Mouse (Mus musculus): Measurements from ENCODE around the gene Dusp27.
"Not testable (repeated sequence)": the region's sequence is repeated elsewhere in the genome, so short reads cannot be mapped to it uniquely, and the experiment has no call there.

Dusp27 gene

DNA sequence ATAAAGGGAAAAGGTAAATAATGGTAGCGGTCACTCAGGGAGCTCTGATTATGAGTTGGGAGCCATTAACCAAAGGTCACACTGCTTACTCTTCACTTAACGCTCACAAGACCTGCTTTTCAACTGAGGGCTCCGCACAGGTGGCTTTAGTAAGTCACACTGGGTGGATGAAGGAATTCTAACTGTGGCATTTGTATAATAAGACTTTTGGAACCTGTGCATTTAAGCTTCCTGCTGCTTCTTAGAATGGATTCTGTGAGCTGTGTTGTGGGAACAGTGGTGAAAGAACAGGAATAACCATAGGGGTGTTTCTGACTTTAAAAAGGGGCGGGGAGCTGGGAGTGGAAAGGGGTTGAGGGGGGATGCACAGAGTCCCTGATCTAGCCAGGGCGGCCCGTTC, 14.6 kb upstream of the Dusp27 start:
- DNase-seq (ENCODE audit: low spot score in 2 of 2): no peak

- not testable (repeated sequence) for DNase-seq (ENCODE audit: low spot score in 2 of 2)
These were observed 14.1 kb upstream of the Dusp27 start for GRCm38 (mm10) chr1:166141868-166142267.

DNA sequence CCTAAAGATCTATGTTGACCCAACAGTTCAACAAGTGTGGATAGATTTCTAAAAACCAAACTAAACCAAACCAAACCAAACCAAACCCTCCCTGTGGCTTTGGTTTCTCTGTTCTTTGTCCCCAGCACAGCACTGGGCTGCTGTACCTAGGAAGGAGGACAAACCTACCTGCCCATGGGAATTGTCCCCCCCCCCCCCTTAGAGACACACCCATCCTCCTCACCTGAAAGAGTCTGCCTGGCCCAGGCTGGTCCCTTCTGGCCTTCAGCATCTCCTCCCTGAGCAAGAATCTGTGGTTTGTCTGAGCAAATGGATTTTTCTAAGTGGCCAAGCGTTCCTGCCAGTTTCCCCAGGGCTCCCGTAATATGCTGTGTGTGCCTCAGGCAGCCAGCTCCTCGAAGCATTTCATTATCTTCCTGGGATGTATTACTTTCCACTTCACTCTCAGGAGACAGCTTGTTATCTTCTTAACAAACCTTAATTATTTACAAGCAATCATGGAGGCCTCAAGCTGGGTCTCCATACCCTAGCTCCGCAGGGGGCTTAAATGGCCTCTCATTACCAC, 12.0 kb upstream of the Dusp27 start:
- no peak for DNase-seq (ENCODE audit: low spot score in 2 of 2)

DNA sequence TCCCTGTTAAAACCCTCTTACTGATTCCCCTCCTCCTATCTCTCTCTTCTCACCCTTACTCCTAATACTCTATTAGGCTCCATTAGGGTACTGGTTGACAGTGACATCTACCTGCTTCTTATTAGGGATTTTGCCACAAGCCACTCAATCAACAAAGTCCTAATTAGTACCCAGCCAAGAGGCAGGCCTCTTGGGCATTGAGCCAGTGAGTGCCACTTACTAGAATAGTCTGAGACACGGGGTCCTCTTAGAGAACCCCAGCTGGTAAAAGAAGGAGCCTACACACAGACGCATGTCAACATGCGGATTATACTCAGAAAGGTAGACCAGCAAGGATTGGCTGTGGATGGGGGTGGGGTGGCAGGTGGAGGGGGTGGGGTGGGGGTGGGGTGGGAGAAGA, 11.4 kb upstream of the Dusp27 start:
- no peak for DNase-seq (ENCODE audit: low spot score in 2 of 2)

- no peak for DNase-seq (ENCODE audit: low spot score in 2 of 2)
These were observed 10.4 kb upstream of the Dusp27 start for GRCm38 (mm10) chr1:166138136-166138535.

- no peak for DNase-seq (ENCODE audit: low spot score in 2 of 2)
These were observed 9.7 kb upstream of the Dusp27 start for GRCm38 (mm10) chr1:166137244-166137938.

GRCm38 (mm10) chr1:166135091-166135740, 7.5 kb upstream of the Dusp27 start:
- DNase-seq (ENCODE audit: low spot score in 2 of 2): no peak

- DNase-seq (ENCODE audit: low spot score in 2 of 2): no peak
These were observed 4.6 kb upstream of the Dusp27 start for GRCm38 (mm10) chr1:166132367-166132766.

DNA sequence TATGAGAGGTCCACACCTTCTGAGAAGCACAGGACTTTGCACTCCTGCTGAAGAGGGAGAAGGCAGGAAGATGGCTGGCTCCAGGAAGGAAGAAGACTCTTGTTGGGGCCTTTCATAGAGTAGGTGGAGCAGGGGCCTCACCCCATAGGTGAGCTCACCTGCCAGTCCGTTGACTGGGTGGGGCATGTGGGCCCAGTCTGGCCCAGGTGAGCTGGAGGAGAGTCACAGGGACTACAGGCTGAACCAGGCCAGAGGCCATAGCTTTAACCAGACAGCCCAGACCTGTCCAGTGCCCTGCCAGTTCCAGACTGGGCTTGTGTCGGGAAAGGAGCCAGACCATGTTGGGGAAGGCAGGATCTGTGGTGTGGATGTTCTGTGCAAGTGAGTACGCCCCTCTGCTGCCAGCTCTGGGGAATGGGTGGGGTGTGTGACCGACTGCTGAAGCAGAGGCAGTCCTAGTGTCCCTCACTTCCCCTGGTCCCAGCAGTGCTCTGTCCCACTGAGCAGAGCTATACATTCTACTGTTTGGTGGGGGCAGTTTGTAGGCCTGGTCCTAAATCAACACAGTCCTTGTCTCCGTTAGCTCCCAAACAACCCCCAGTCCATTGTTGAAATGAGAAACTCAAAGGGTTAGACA, 2.6 kb upstream of the Dusp27 start, which contains the start of gene Gpa33:
Gene Gpa33 (plus strand): TSS at position 15 of the 637 bp plus-strand sequence.
- no peak for DNase-seq (ENCODE audit: low spot score in 2 of 2)

DNA sequence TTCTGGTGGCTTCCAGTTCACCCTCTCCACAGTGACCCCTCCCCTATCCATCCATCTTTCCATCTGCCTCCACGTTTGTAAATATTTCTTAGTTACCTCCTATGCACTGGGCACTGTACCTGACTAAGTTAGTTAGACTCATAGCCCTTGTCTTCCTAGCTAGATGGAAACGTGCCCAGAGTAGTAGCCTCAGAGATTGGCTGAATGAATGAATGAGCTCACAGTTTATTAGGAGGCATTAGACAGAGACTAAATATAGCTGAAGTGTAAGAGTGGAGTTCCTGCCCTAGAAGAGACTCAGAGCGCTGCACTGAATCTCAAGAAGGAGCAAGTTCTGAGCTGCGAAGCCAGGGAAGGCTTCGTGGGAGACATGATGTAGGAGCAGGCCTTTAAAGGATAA, 829 bp upstream of the Dusp27 start:
- DNase-seq (ENCODE audit: low spot score in 2 of 2): no peak

DNA sequence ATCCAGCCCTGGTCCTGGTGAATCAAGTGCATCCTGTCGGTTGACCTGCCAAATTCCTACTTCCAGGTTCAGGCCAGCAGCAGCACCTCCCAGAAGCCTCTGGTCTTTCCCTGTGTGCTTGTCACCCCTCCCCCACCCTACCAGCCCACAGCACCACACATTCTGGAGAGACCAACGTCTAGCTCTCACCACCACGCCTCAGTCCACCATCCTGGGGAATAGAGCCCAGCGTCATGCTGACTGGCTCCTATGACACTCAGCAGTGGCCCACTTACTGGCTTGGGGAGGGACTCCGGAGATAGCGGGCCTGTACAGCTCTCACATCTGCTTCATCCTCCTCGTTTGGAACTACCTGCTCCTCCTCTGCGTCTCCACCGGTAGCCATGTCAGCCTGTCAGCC, 927 bp downstream of the Dusp27 start:
- DNase-seq (ENCODE audit: low spot score in 2 of 2): no peak

DNA sequence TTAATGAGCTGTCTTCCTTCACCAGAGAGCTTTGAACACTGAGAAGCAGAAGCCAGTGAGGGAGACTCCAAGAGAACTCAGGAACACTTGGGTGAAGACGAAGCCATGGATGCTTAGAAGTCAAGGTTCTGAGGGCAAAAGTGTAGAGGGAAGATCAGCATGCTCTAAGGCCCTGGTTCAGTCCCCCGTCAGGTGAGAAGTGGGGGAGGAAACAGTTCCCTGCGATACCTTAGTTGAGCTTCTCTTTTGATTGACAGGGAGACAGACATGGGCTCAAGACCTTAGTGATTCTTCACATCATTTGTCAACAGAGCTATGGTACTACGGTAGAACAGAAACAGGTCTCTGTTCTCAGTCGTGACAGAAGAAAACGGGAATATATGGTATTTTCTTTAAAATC, 1.4 kb downstream of the Dusp27 start:
- DNase-seq (ENCODE audit: low spot score in 2 of 2): no peak

DNA sequence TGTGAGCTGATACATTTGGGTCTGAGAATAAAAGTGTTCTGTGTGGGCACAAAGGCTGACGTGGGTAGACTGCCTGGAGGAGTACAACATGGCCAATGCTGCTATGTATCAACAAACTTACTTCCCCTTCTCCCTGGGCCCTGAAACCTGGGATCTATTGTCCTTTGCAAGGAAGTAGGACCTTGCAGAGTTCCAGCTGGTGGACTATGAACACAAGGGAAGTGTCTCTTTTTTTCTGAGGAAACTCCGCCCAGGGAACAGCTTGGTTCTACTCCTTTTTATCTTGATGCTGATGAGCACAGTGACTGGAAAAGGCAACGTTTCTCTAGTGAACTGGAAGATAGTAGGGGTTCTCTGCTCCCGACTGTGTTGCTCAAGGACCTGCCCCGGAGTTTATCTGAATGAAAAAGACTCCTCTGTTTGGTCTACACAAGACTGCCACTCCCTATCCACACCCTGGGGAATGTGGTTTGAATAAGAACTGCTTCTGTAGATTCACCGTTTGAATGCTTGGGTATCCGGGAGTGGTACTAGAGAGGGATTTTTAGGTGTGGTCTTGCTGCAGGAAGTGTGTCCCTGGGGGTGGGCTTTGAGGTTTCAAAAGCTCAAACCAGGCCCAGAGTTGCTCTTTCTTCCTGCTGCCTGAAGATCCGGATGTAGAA, 2.7 kb downstream of the Dusp27 start:
- DNase-seq (ENCODE audit: low spot score in 2 of 2): no peak

GRCm38 (mm10) chr1:166123751-166124150, 4.0 kb downstream of the Dusp27 start:
- no peak for DNase-seq (ENCODE audit: low spot score in 2 of 2)

GRCm38 (mm10) chr1:166123045-166123444, 4.7 kb downstream of the Dusp27 start:
- no peak for DNase-seq (ENCODE audit: low spot score in 2 of 2)

GRCm38 (mm10) chr1:166122114-166122513, 5.6 kb downstream of the Dusp27 start:
- no peak for DNase-seq (ENCODE audit: low spot score in 2 of 2)

- DNase-seq (ENCODE audit: low spot score in 2 of 2): no peak
These were observed 9.7 kb downstream of the Dusp27 start for GRCm38 (mm10) chr1:166117866-166118639.

- DNase-seq (ENCODE audit: low spot score in 2 of 2): no peak
These were observed 12.0 kb downstream of the Dusp27 start for GRCm38 (mm10) chr1:166115719-166116118.

DNA sequence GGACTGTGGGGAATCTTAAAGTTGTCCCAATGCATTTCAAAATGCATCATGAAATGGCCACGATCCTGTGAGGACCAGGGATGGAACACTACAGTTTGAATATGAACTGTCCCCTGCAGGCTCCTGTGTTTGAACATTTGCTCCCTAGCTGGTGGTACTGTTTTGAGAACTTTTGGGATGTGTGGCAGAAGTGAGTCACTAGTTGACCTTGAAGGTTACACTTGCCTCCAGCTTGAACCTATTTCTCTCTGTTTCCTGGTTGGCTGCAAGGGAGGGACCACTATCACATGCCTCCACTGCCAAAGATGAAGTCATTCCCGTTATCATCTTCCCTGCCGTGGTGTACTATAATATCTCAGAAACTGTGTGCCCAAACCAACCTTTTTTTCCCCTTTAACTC, 12.7 kb downstream of the Dusp27 start:
- no peak for DNase-seq (ENCODE audit: low spot score in 2 of 2)

- no peak for DNase-seq (ENCODE audit: low spot score in 2 of 2)
These were observed 22.3 kb downstream of the Dusp27 start for GRCm38 (mm10) chr1:166105464-166105863.

DNA sequence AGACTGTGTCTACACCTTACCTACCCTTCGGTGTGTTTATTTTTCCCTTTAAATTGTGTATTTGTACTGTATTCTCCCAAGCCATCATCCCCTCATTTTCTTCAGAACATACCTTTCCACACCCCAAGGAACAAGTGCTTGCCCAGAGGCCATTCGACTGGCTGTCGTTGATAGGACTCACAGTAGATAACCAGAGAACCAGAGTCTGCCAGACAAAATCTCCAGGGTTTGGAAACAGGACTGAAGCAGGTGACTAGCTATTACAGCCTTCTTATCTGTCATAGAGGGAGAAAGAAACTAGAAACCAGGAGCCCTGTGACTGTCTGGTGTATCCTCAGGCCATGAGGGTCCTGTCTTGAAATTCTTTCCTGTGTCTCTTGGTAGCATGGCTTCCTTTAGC, 22.9 kb downstream of the Dusp27 start:
- no peak for DNase-seq (ENCODE audit: low spot score in 2 of 2)

All from frontal cortex, postnatal 25 days (tissue).